Mouse (Mus musculus) ES-Bruce4 (cell line): ENCODE measurements at regions not wholly inside any gene's neighbourhood (a gene's known extent, or its start where the extent isn't known, plus 50 kb on each side); places are given as distances from the start of the nearest gene placed in this dataset.

Experiments
- CTCF ChIP-seq: IDR thresholded peaks from one replicate; pipeline ENCODE4 v1.8.1; 2011; ENCODE audit warnings: low read depth, low read length
- EP300 ChIP-seq: IDR thresholded peaks from 2 replicates; pipeline ENCODE4 v1.6.1; 2011; ENCODE audit warnings: low read depth, low read length; ENCODE audit not compliant: insufficient read depth
- POLR2A ChIP-seq: IDR thresholded peaks from one replicate; pipeline ENCODE4 v1.8.1; 2011; ENCODE audit warnings: low read length; ENCODE audit not compliant: insufficient read depth

GRCm38 (mm10) chr1:186909518-186910105, 57.6 kb upstream of the D1Pas1 start:
- TF ChIP-seq CTCF (no peak), EP300 (no peak), POLR2A (no peak)
